Mouse (Mus musculus): ENCODE data around the gene Mageh1.
"Not testable (repeated sequence)": the region's sequence is repeated elsewhere in the genome, so short reads cannot be mapped to it uniquely, and the experiment has no call there.

The Mageh1 gene

DNA sequence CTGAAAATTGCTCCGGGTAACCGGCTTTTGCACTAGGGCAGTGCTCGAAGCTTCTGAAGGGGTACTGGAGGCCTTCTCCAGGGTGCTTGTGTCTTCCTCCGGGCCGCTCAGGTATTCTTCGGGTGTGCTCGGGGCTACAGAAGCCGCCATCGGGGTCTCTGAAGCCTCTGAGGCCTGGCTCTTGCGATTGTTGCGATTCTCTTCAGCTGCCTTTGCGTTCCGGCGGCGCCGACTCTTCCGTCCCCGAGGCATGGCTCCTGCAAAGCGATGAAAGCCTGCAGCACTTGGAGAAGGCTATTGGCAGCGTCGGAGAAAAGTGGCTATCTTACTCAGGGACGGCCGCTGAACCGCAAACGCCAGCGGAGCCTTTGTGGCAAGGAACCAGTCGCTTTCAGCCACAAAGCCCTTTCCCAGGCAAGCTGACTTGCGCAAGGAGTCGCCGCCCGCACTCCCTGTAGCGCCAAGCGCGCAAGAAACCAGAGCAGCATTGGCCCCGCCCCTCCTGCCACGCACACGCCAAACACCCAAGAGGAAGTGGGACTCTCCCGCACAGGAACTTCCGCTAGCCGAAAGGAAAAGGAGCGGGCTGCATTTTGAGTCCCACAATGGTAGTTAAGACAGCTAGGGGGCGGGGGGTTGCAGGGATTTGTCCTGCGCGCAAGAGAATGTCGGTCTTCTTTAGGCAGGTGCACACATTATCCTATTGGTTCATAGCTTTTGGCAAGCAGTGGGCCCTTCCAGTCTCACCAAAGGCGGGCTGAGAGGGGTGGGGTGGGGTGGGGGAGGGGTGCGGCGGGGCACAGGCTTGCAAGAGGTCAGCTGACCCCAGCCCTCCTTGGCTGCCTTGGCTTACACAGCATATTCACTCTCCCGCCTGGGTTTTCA is at the start of gene Mageh1:
TSS of gene Mageh1 (minus strand) at position 489 of the 885 bp plus-strand sequence.
- peak; percentile 84 for DNase-seq (ENCODE audit: low read depth, low spot score)

DNA sequence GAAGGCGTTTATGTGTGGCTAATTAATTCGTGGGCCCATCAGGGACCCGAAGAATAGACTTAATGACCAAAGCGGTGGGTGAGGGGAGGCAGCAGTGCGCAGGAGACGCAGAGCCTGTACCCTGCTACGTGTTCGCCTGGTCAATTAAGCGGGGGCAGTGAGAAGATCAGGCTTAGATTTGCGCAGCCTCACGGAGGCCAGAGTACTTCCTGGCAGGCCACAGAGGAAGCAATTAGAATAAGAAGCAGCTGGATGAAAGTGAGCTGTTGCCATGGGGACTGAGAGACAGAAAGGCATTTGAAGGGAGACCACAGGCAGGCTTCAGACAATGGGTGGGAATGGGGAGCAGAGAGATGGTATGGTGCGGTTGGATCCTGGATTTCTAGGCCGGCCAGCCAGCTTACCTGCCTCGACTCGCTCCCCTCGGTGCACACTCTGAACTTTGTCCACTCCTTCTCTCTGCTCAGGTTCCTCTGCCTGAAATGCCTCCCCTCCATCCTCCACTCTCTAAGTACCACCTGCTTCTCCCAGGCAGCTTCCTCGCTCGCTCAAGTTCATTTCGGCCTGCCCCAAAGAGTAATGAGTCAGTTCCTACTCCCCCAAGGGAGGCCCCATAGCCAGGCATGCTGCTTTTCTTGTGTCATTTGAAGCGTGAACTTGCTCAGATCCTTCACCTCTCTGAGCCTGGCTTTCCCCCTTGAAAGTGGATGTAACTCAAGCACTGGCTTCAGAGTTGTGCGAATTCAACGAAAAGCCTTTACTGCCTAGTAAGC is 783 bp upstream of the Mageh1 start:
- DNase-seq (ENCODE audit: low read depth, low spot score): not testable (repeated sequence)

DNA sequence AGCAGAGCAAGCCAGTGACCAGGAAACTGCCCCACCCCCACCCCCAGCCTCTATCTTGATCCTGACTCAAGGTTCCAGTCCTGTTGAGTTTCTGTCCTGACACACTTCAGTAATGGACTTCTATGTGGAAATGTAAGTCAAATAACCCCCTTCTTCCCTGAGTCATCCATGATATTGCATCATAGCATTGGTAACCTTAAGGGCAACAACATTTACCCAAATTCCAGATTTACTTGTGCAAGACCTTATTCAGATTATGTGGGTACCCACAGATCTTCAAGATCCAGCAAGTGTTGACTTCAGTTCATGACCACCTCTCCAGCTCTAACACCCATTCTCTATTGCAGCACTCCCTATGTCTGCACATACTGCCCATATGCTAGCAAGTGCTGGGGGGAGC is 5.8 kb downstream of the Mageh1 start:
- not testable (repeated sequence) for DNase-seq (ENCODE audit: low read depth, low spot score)

DNA sequence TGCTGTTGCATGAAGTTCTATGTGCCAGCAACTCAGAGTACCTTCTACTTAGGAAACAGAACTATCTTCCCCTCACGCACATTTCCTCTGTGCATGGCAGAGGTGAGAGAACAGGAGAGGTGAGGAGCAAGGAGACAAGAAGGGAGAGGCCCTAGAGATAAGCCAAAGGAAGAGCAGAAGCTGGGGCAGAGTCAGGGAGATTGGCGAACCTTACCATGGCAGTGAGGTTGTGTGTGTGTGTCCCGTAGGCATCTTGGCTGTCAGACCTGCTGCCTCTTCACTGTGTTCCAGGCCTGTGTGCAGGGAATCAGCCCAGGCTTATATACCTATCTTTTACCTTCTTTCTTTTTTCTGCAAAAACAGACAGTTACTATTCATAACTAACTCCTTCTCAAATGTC is 11.7 kb downstream of the Mageh1 start:
- not testable (repeated sequence) for DNase-seq (ENCODE audit: low read depth, low spot score)

DNA sequence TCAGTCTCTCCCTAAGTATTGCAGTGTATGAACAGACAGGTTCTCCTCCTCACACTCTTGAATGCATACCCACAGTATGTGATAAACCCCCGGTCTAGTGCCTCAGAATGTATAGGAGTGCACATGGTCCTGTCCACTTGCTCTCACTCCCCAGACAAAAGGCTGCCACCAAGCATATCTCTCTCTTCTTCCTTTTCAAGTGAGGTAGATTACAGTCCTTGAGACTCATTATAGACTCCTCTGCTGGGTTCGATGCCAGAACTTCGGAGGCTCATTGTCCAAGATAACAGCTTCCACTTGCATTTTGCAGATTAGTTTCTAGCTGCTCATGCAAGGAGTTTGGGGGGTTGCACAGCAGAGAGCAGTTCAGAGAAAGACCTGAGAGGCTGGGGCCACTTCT is 12.1 kb downstream of the Mageh1 start:
- DNase-seq (ENCODE audit: low read depth, low spot score): not testable (repeated sequence)

DNA sequence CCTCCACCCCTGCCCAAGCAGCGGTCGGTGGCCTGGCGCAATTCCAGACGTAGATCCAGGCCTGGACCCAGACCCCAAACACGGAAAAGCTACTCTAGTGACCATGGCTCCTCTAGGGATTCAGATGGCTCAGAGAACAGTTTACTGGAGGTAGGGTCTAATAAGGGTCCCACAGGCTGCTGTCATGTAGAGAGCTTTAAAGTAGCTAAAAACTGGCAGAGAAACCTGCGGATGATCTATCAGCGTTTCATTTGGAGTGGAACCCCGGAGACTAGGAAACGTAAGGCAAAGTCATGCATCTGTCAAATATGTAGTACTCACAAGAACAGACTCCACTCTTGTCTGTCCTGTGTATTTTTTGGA is 29.7 kb downstream of the Mageh1 start:
- no peak for DNase-seq (ENCODE audit: low read depth, low spot score)

DNA sequence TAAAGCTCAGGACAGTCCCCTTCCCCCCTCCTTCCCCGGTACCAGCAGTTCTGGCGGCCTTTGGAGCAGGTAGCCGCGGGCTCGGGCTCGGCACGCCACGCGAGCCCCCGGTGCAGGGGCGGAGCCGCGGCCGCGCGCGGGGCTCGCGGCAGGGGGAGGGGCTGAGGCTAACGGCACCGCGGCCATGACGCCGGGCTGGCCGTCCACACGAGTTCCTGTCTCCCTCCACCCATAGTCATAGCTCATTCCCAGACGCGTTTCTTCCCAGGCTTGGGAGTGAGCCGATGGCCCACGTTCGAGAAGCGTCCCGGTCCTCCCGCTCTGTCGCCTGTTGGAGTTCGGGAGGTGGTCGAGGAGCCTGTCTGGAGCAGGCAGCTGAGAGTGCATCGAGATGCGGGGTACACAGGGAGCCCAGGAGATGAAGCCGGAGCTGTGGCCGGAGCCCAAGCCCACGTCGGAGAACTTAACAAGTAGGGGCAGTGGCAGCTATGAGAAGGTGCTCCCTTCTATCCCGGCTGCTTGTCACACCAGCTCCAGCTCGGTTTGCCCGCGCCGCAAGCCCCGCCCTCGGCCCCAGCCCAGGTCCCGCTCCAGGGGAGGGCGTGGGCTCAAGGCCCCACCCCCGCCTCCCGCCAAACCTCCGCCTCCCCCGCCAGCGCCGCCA is 30.2 kb downstream of the Mageh1 start:
- peak; percentile 70 for DNase-seq (ENCODE audit: low read depth, low spot score)

DNA sequence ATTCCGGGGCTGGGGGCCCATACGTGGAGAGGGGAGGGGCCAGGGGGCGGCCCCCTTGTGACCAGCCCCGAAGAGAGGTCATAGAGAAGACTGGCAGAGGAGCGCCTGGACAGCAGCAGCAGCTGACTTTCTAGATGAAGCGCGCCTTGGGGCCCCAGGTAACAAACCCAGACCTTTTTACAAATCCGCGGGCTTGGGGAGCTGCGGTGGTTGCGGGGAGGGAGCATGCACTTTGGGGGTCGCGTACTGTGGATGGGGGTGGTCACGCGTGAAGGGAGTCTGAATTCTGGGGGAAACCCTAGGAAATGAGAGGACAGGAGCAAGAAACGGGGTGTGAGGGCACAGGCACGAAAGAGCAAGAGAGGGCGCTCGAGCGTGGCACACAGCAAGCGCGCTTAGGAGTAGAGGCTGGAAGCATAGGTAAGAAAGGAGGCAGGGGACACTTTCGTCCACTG is 31.0 kb downstream of the Mageh1 start, which contains the start of gene Usp51:
TSS of gene Usp51 (plus strand) at position 83 of the 455 bp plus-strand sequence.
- DNase-seq (ENCODE audit: low read depth, low spot score): peak; percentile 74

DNA sequence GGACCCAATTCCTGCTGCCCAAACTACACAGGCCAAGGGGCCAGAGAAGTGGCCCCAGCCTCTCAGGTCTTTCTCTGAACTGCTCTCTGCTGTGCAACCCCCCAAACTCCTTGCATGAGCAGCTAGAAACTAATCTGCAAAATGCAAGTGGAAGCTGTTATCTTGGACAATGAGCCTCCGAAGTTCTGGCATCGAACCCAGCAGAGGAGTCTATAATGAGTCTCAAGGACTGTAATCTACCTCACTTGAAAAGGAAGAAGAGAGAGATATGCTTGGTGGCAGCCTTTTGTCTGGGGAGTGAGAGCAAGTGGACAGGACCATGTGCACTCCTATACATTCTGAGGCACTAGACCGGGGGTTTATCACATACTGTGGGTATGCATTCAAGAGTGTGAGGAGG is 41.3 kb downstream of the Mageh1 start:
- DNase-seq (ENCODE audit: low read depth, low spot score): not testable (repeated sequence)

DNA sequence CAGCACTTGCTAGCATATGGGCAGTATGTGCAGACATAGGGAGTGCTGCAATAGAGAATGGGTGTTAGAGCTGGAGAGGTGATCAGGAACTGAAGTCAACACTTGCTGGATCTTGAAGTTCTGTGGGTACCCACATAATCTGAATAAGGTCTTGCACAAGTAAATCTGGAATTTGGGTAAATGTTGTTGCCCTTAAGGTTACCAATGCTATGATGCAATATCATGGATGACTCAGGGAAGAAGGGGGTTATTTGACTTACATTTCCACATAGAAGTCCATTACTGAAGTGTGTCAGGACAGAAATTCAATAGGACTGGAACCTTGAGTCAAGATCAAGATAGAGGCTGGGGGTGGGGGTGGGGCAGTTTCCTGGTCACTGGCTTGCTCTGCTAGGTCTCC is 47.5 kb downstream of the Mageh1 start:
- not testable (repeated sequence) for DNase-seq (ENCODE audit: low read depth, low spot score)
